Mouse (Mus musculus) embryonic facial prominence, embryonic 13.5 days (tissue): ENCODE measurements around the gene Kcnj2. TPM values are rescaled to one million over a fixed set of nuclear protein-coding genes. Genes with fewer than 3 reads are reported as not detected.

Source experiments
- ATAC-seq: fragments of 200-750 bp; cut with Nextera tagmentation; 2 replicates; pipeline ENCODE4 v1.8.0; 2017; ENCODE audit warnings: low read depth; ENCODE audit not compliant: insufficient number of reproducible peaks, insufficient read depth, low FRiP score, low TSS enrichment
- H3K27ac ChIP-seq: fragments of 300-500 bp; sonication (generic); 2 replicates; pipeline ENCODE4 v1.5.1; 2015; ENCODE audit warnings: moderate library complexity, mild to moderate bottlenecking, inconsistent platforms
- H3K27me3 ChIP-seq: fragments of 300-500 bp; sonication (generic); 2 replicates; pipeline ENCODE4 v1.6.1; 2015; ENCODE audit warnings: mild to moderate bottlenecking, inconsistent platforms
- H3K36me3 ChIP-seq: fragments of 300-500 bp; sonication (generic); 2 replicates; pipeline ENCODE4 v1.6.1; 2015; ENCODE audit warnings: mild to moderate bottlenecking, inconsistent platforms
- H3K4me1 ChIP-seq: fragments of 300-500 bp; sonication (generic); 2 replicates; pipeline ENCODE4 v1.6.1; 2015; ENCODE audit warnings: inconsistent platforms
- H3K4me2 ChIP-seq: fragments of 300-500 bp; sonication (generic); 2 replicates; pipeline ENCODE4 v1.6.1; 2015; ENCODE audit warnings: moderate library complexity, mild to moderate bottlenecking, inconsistent platforms
- H3K4me3 ChIP-seq: fragments of 300-500 bp; sonication (generic); 2 replicates; pipeline ENCODE4 v1.5.1; 2015; ENCODE audit warnings: mild to moderate bottlenecking, inconsistent platforms
- H3K9ac ChIP-seq: fragments of 300-500 bp; sonication (generic); 2 replicates; pipeline ENCODE4 v1.6.1; 2015; ENCODE audit warnings: mild to moderate bottlenecking, inconsistent platforms
- H3K9me3 ChIP-seq: fragments of 300-500 bp; sonication (generic); 2 replicates; pipeline ENCODE4 v1.6.1; 2016; ENCODE audit warnings: inconsistent platforms
- WGBS: fragments of 180-500 bp; shearing (Covaris S2); methylation state at CpG from one replicate; pipeline ENCODE4 v1.1.7; 2015; ENCODE audit warnings: mixed read lengths; 5-methylcytosine and 5-hydroxymethylcytosine counted together
- polyA plus RNA-seq: library from polyadenylated mRNA; unstranded; fragments of >200 nt; fragmentation: Nextera tagmentation; extraction: Ambion mirVana; gene quantifications from 2 replicates; pipeline ENCODE4 v1.2.1, GENCODE M21; 2015

Gene Kcnj2
- polyA plus RNA-seq, 1 experiment from 2014 or later: 5.0 TPM

- Histone ChIP-seq H3K4me1 (no peaks in the 10 kb centered on the region), H3K27ac (no peak overlapping the region), H3K27me3 (no peaks in the 10 kb centered on the region), H3K4me3 (no peak overlapping the region), H3K9ac (no peak overlapping the region), H3K4me2 (no peak overlapping the region), H3K9me3 (no peaks in the 10 kb centered on the region), H3K36me3 (no peaks in the 10 kb centered on the region)
- 85% methylated on average over 2 of the region's 2 CpGs for WGBS
- no peak for ATAC-seq
Measured at GRCm38 (mm10) chr11:111092967-111093366, 27.0 kb downstream of the Kcnj2 start.

GRCm38 (mm10) chr11:111096612-111097011 lies 30.6 kb downstream of the Kcnj2 start:
- H3K4me3 ChIP-seq: no peak overlapping the region
- no peak for ATAC-seq
- no peaks in the 10 kb centered on the region for H3K4me1 ChIP-seq
- no peaks in the 10 kb centered on the region for H3K36me3 ChIP-seq
- no peaks in the 10 kb centered on the region for H3K27me3 ChIP-seq
- H3K9ac ChIP-seq: no peak overlapping the region
- no peak overlapping the region for H3K4me2 ChIP-seq
- H3K27ac ChIP-seq: no peak overlapping the region
- H3K9me3 ChIP-seq: no peaks in the 10 kb centered on the region
- WGBS: 89% methylated on average over 5 of the region's 5 CpGs

- Histone ChIP-seq H3K27me3 (no peaks in the 10 kb centered on the region), H3K27ac (no peak overlapping the region), H3K4me1 (no peaks in the 10 kb centered on the region), H3K4me3 (no peak overlapping the region), H3K36me3 (no peaks in the 10 kb centered on the region), H3K9me3 (no peaks in the 10 kb centered on the region), H3K9ac (no peak overlapping the region), H3K4me2 (no peak overlapping the region)
- WGBS: 92% methylated on average over 2 of the region's 2 CpGs
- no peak for ATAC-seq
Measured at GRCm38 (mm10) chr11:111100131-111100530, 34.2 kb downstream of the Kcnj2 start.

- Histone ChIP-seq H3K36me3 (no peaks in the 10 kb centered on the region), H3K9ac (no peak overlapping the region), H3K4me2 (no peak overlapping the region), H3K27ac (no peak overlapping the region), H3K4me1 (no peaks in the 10 kb centered on the region), H3K27me3 (no peaks in the 10 kb centered on the region), H3K9me3 (no peaks in the 10 kb centered on the region), H3K4me3 (no peak overlapping the region)
- no peak for ATAC-seq
- 87% methylated on average over 4 of the region's 4 CpGs for WGBS
Measured at GRCm38 (mm10) chr11:111100651-111101050, 34.7 kb downstream of the Kcnj2 start.

- Histone ChIP-seq H3K27ac (no peak overlapping the region), H3K9ac (no peak overlapping the region), H3K27me3 (no peaks in the 10 kb centered on the region), H3K4me3 (no peak overlapping the region), H3K4me1 (no peaks in the 10 kb centered on the region), H3K4me2 (no peak overlapping the region), H3K36me3 (no peaks in the 10 kb centered on the region), H3K9me3 (no peaks in the 10 kb centered on the region)
- 76% methylated on average over 9 of the region's 9 CpGs for WGBS
- ATAC-seq: no peak
Measured at GRCm38 (mm10) chr11:111101620-111102176, 35.7 kb downstream of the Kcnj2 start.

GRCm38 (mm10) chr11:111104422-111104821 lies 38.5 kb downstream of the Kcnj2 start:
- Histone ChIP-seq H3K27ac (no peak overlapping the region), H3K36me3 (no peaks in the 10 kb centered on the region), H3K27me3 (no peaks in the 10 kb centered on the region), H3K4me2 (no peak overlapping the region), H3K4me3 (no peak overlapping the region), H3K9me3 (no peaks in the 10 kb centered on the region), H3K9ac (no peak overlapping the region), H3K4me1 (no peaks in the 10 kb centered on the region)
- 71% methylated on average over 2 of the region's 2 CpGs for WGBS
- no peak for ATAC-seq

- Histone ChIP-seq H3K4me2 (no peak overlapping the region), H3K4me1 (no peaks in the 10 kb centered on the region), H3K36me3 (no peaks in the 10 kb centered on the region), H3K27me3 (no peaks in the 10 kb centered on the region), H3K4me3 (no peak overlapping the region), H3K9ac (no peak overlapping the region), H3K9me3 (no peaks in the 10 kb centered on the region), H3K27ac (no peak overlapping the region)
- WGBS: 56% methylated on average over 9 of the region's 9 CpGs
- ATAC-seq: no peak
Measured at GRCm38 (mm10) chr11:111108130-111108529, 42.2 kb downstream of the Kcnj2 start.

GRCm38 (mm10) chr11:111121514-111121913 lies 55.5 kb downstream of the Kcnj2 start:
- H3K4me3 ChIP-seq: no peak overlapping the region
- no peak overlapping the region for H3K27ac ChIP-seq
- WGBS: 68% methylated on average over 9 of the region's 9 CpGs
- H3K27me3 ChIP-seq: no peaks in the 10 kb centered on the region
- H3K36me3 ChIP-seq: no peaks in the 10 kb centered on the region
- no peak overlapping the region for H3K9ac ChIP-seq
- H3K4me1 ChIP-seq: no peaks in the 10 kb centered on the region
- ATAC-seq: no peak
- H3K9me3 ChIP-seq: no peaks in the 10 kb centered on the region
- H3K4me2 ChIP-seq: no peak overlapping the region

- H3K4me1 ChIP-seq: no peaks in the 10 kb centered on the region
- 0 out of 2 replicates have a peak, but pooled peaks cover 3% of the 10 kb centered on the region for H3K27me3 ChIP-seq
- WGBS: 68% methylated on average over 4 of the region's 4 CpGs
Measured at GRCm38 (mm10) chr11:111123324-111123723, 57.4 kb downstream of the Kcnj2 start.

GRCm38 (mm10) chr11:111125963-111126362 lies 60.0 kb downstream of the Kcnj2 start:
- H3K9ac ChIP-seq: no peak overlapping the region
- H3K27ac ChIP-seq: no peak overlapping the region
- no peaks in the 10 kb centered on the region for H3K4me1 ChIP-seq
- 0 out of 2 replicates have a peak, but pooled peaks cover 3% of the 10 kb centered on the region for H3K27me3 ChIP-seq
- H3K9me3 ChIP-seq: no peaks in the 10 kb centered on the region
- no peak for ATAC-seq
- H3K4me2 ChIP-seq: no peak overlapping the region
- no peaks in the 10 kb centered on the region for H3K36me3 ChIP-seq
- H3K4me3 ChIP-seq: no peak overlapping the region
- 93% methylated on average over 5 of the region's 5 CpGs for WGBS

More at GRCm38 (mm10) chr11:111123324-111123723, 57.4 kb downstream of the Kcnj2 start:
- no peak overlapping the region for H3K4me3 ChIP-seq
- H3K27ac ChIP-seq: no peak overlapping the region
- ATAC-seq: no peak
- H3K9me3 ChIP-seq: no peaks in the 10 kb centered on the region
- no peaks in the 10 kb centered on the region for H3K36me3 ChIP-seq
- no peak overlapping the region for H3K9ac ChIP-seq
- H3K4me2 ChIP-seq: no peak overlapping the region
